Mouse (Mus musculus): Measurements from ENCODE around the gene Rusc2. TPM values are rescaled to one million over a fixed set of nuclear protein-coding genes. Genes with fewer than 3 reads are reported as not detected.
A peak's percentile ranks its signal among the peaks of the same experiment; 100 is the strongest.

Rusc2 gene
- total and polyA plus RNA-seq, 3 experiments: 2.4 to 7.3 TPM; not detected in 1

DNA sequence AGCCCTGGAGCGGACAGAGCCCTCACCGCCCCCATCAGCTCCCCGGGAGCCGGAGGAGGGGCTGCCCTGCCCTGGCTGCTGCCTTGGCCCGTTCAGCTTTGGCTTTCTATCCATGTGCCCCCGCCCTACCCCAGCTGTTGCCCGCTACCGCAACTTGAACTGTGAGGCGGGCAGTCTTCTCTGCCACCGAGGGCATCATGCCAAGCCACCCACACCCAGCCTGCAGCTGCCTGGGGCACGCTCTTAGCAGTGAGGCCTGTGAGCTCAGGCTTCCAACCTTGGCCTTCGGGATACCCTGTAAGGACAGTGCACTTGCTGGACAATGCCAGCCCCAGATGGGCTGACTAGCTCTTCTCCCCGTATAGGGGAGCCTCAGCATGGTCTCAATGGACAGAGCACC is 65.5 kb downstream of the Rusc2 start:
- TF ChIP-seq MAZ (IDR thresholded peaks at IDR 0.05; ENCODE audit: low read depth, low read length) (no peak), RCOR1 (IDR thresholded peaks at IDR 0.05; ENCODE audit: low read depth, low read length) (no peak), USF1 (IDR thresholded peaks at IDR 0.05; ENCODE audit: low read depth, low read length) (no peak), USF2 (IDR thresholded peaks at IDR 0.05; ENCODE audit: borderline replicate concordance in 1 of 2, insufficient read depth in 1 of 2, low read depth in 1 of 2, low read length in 2 of 2) (no peak), HCFC1 (IDR thresholded peaks at IDR 0.05; ENCODE audit: low read depth, low read length) (no peak)
- Histone ChIP-seq H3K9ac (ENCODE audit: control insufficient read depth, low read depth, low read length, poor library complexity, severe bottlenecking) (no peak overlapping the region), H3K4me1 (ENCODE audit: control insufficient read depth in 1 of 2, insufficient read depth in 2 of 2, low read length in 2 of 2) (peaks cover 0 to 1% of the 10 kb centered on the region in 2 experiments; a peak in 2 of 4 replicates), H3K79me2 (ENCODE audit: control insufficient read depth, insufficient read depth, low read length, poor library complexity) (peaks cover 3% of the 10 kb centered on the region; the same call in 1 of the 2 replicates), H3K4me3 (ENCODE audit: control insufficient read depth in 1 of 2, insufficient read depth in 1 of 2, low read depth in 2 of 2, low read length in 2 of 2) (no peak overlapping the region), H3K27me3 (ENCODE audit: control insufficient read depth in 1 of 2, insufficient read depth in 2 of 2, low read length in 2 of 2) (no peaks in the 10 kb centered on the region), H3K27ac (ENCODE audit: control insufficient read depth, low read depth, low read length) (no peak overlapping the region), H3K9me3 (replicated peaks; ENCODE audit: insufficient read depth, low read length) (no peaks in the 10 kb centered on the region), H3K36me3 (ENCODE audit: control insufficient read depth in 1 of 2, insufficient read depth in 2 of 2, low read length in 2 of 2) (no peaks in the 10 kb centered on the region)
- no peak for DNase-seq (ENCODE audit: low read depth, low spot score)

DNA sequence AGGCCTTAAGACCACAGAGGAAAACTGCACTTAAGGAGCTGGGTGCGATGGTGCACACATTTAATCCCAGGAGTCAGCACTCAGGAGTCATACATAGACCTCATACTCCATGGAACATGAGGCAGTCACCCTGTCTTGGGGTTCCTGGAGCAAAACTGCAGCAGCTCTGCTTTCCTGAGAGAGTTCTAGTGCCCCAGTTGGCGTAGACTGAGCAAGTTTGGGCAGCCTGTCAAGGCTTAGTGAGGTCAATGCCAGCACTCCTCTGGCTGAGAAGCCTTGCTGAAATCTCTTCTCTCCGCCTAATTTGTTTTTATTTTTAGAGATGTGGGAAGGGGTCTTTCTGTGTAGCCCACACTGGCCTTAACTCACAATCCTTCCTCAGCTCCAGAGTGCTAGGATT is 66.8 kb downstream of the Rusc2 start:
- Histone ChIP-seq H3K79me2 (ENCODE audit: control insufficient read depth, insufficient read depth, low read length, poor library complexity) (no peaks in the 10 kb centered on the region; the same call in 1 of the 2 replicates), H3K36me3 (ENCODE audit: control insufficient read depth in 1 of 2, insufficient read depth in 2 of 2, low read length in 2 of 2) (no peaks in the 10 kb centered on the region; a peak in 1 of 4 replicates), H3K9ac (ENCODE audit: control insufficient read depth, low read depth, low read length, poor library complexity, severe bottlenecking) (no peak overlapping the region), H3K9me3 (replicated peaks; ENCODE audit: insufficient read depth, low read length) (no peaks in the 10 kb centered on the region), H3K27me3 (ENCODE audit: control insufficient read depth in 1 of 2, insufficient read depth in 2 of 2, low read length in 2 of 2) (no peaks in the 10 kb centered on the region), H3K27ac (ENCODE audit: control insufficient read depth, low read depth, low read length) (no peak overlapping the region), H3K4me1 (ENCODE audit: control insufficient read depth in 1 of 2, insufficient read depth in 2 of 2, low read length in 2 of 2) (peaks cover 0 to under 1% of the 10 kb centered on the region in 2 experiments; a peak in 2 of 4 replicates), H3K4me3 (ENCODE audit: control insufficient read depth in 1 of 2, insufficient read depth in 1 of 2, low read depth in 2 of 2, low read length in 2 of 2) (no peak overlapping the region)
- TF ChIP-seq ETS1 (IDR thresholded peaks at IDR 0.05; ENCODE audit: low read depth, low read length): no peak
- TF ChIP-seq USF2 (IDR thresholded peaks at IDR 0.05; ENCODE audit: borderline replicate concordance in 1 of 2, insufficient read depth in 1 of 2, low read depth in 1 of 2, low read length in 2 of 2): no peak
- TF ChIP-seq JUND (IDR thresholded peaks at IDR 0.05; ENCODE audit: low read depth, low read length): no peak
- TF ChIP-seq GATA1 (IDR thresholded peaks at IDR 0.05; ENCODE audit: low read depth, low read length): no peak
- TF ChIP-seq UBTF (IDR thresholded peaks at IDR 0.05; ENCODE audit: borderline replicate concordance, insufficient read depth, low read depth, low read length): no peak
- no peak for TF ChIP-seq CHD1 (IDR thresholded peaks at IDR 0.05; ENCODE audit: low read depth, low read length)
- DNase-seq (ENCODE audit: low read depth, low spot score): no peak

DNA sequence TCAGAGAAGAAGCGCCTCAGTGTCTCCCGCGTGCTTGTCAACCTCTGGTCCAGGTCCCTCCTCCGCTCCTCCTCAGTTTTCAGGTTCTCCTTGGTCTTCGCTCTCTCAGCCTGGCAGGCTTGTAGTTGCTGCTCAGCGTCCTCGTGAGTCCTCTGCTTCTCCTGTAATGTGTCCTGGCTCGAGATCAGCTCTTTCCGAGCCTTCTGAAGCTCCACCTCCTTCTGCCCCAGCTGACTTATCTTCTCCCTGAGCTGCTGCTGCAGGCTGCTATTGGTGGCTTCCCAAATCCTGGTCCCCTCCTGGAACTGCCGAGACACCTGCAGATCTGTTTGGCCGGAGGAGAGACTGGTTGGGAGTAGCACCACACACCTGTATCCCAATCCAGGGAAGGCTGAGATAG is 70.5 kb downstream of the Rusc2 start:
- DNase-seq (ENCODE audit: low read depth, low spot score): peak; percentile 18
- no peak overlapping the region for H3K9ac ChIP-seq (ENCODE audit: control insufficient read depth, low read depth, low read length, poor library complexity, severe bottlenecking)
- H3K36me3 ChIP-seq (ENCODE audit: control insufficient read depth in 1 of 2, insufficient read depth in 2 of 2, low read length in 2 of 2): no peaks in the 10 kb centered on the region; a peak in 1 of 4 replicates
- no peaks in the 10 kb centered on the region for H3K27me3 ChIP-seq (ENCODE audit: control insufficient read depth in 1 of 2, insufficient read depth in 2 of 2, low read length in 2 of 2)
- peaks cover 0 to 12% of the 10 kb centered on the region in 2 experiments; a peak in 2 of 4 replicates for H3K4me1 ChIP-seq (ENCODE audit: control insufficient read depth in 1 of 2, insufficient read depth in 2 of 2, low read length in 2 of 2)
- no peaks in the 10 kb centered on the region for H3K9me3 ChIP-seq (replicated peaks; ENCODE audit: insufficient read depth, low read length)
- no peak overlapping the region for H3K27ac ChIP-seq (ENCODE audit: control insufficient read depth, low read depth, low read length)
- H3K4me3 ChIP-seq (ENCODE audit: control insufficient read depth in 1 of 2, insufficient read depth in 1 of 2, low read depth in 2 of 2, low read length in 2 of 2): no peak overlapping the region
- TF ChIP-seq GABPA (IDR thresholded peaks at IDR 0.05; ENCODE audit: low read depth, low read length) (no peak), CHD2 (IDR thresholded peaks at IDR 0.05; ENCODE audit: low read length) (no peak), ETS1 (IDR thresholded peaks at IDR 0.05; ENCODE audit: low read depth, low read length) (no peak), CHD1 (IDR thresholded peaks at IDR 0.05; ENCODE audit: low read depth, low read length) (no peak), TCF12 (IDR thresholded peaks at IDR 0.05; ENCODE audit: low read depth, low read length) (no peak), GATA1 (IDR thresholded peaks at IDR 0.05; ENCODE audit: low read depth, low read length) (no peak), BHLHE40 (IDR thresholded peaks at IDR 0.05; ENCODE audit: borderline replicate concordance, low read depth, low read length) (no peak), MAX (IDR thresholded peaks at IDR 0.05; ENCODE audit: low read length) (no peak), POLR2AphosphoS5 (IDR thresholded peaks at IDR 0.05; ENCODE audit: borderline replicate concordance, low read depth, low read length) (no peak)
- H3K79me2 ChIP-seq (ENCODE audit: control insufficient read depth, insufficient read depth, low read length, poor library complexity): no peaks in the 10 kb centered on the region

Data from MEL (cell line).